Mouse (Mus musculus) CD4-positive, CD25-positive, alpha-beta regulatory T cell, adult 9 weeks (primary cell): Measurements from ENCODE around the gene Pms1. TPM values are rescaled to one million over a fixed set of nuclear protein-coding genes. Genes with fewer than 3 reads are reported as not detected.

Source experiments
- polyA plus RNA-seq: library from polyadenylated mRNA; unstranded; fragments of 100-300 nt; shearing (Covaris generic); gene quantifications from one replicate; pipeline ENCODE4 v1.2.1, GENCODE M21; 2017

Gene Pms1
- polyA plus RNA-seq = 35.8 TPM

DNA sequence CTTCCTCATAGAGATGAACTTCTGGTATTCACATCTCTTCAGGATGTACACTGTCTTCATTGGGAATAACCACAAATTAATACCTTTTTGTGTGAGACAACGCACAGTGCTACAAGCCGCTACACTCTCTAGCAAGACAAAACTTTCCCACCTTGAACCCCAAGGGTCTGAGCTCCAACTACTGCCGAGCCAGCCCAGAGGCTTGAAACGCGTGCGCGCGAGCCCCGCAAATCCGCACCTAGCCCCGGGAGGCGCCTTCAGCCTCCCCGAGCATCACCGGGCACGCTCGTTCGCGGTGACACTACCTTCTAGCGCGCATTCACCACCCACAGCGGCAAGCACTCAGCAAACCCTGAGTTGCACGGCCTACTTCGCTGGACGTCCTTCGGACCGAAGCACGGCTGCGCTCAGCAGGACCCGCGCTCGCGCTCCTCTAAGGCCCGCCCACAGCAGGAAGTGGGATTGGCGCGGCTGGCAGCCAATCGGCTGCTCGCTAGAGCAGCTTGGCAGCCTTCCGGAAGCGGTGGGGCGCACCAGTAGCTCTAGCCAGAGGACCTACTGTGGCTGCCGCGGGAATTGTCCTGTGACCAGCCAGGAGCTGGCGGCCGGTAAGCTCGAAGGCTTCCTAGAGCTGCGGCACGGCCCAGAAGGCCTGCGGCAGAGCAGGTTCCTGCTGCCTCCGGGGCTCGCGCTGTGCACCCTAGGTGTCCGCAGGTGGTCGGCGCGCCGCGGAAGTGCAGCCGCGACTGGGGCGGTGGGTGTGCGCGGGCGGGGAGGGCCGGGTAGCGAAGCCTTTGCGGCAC lies at the start of gene Pms1, which contains the start of the genes Ormdl1 and Gm28778:
Pms1 (minus strand) TSS at position 438 of the 803 bp plus-strand sequence.
Ormdl1 (plus strand) TSS at position 515 of the 803 bp plus-strand sequence.
Gm28778 (plus strand) TSS at position 531 of the 803 bp plus-strand sequence.

DNA sequence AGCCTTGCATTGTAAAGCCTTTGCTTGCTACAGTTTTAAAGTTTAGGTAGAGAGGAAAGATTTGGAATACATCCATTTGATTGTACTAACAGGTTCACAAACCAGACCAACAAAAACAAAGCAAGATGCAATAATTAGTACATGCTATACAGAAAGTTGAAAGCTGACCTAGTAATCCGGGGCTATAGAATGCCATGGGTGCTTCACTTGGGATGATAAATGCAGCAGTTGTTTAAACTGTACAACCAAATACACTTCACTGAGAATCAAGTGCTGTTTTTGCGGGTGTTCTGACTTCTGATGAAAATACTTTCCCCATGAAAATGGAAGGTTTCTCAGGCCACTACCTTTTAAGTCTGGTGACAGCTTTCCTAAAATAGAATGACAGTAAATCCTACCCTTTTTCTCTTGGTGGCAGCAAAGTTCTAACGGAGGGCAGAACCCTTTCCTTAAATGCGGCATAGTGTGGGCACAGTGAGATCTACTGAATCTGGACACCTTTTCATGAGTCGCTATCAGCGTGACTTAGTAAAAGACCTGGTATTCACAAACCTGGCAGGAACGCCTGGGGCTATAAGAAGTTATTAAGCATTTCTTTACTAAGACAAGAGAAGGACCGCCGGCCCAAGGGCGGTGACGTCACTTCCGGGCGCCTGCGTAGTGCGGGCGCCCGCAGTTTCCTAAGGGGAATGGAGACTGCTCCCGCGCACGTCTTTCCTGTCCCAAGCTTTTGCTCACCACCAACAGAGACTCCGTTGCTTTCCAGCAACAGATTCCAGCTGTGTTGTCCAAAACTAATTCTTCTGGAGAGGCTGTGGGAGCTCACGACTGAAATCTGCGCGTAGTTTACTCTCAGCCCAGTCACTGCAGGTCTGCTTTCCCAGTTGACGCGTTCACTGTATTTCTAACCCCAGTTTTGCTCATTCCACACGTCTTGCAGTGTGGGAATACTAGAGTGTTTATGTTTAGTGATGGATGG lies 16.5 kb upstream of the Pms1 start, which contains the start of gene Osgepl1:
Osgepl1 (plus strand) TSS at position 636 of the 979 bp plus-strand sequence.

DNA sequence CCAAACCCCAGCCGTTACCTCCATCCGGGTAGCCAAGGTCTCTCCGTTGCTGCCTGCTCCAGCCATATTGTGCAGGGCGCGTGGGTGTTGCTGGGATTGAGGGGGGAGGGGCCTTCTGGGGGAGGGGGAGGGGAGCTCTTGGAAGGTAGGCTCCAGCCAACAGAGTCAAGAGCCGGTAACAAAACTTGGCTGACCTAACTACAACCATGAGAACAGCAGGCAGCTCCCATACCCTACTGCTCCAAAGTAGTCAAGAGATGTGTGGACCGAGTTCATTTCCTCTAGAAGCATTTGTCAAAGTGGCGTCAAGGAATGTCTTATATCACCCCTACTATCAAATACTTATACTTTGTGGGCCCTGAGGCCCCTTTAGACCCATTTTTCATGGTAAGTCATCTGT lies 109.3 kb downstream of the Pms1 start, which contains the start of gene 1700019A02Rik:
1700019A02Rik (minus strand) TSS at position 101 of the 400 bp plus-strand sequence.

Other genes starting within 250 kb of the Pms1 start
- gene Mstn, start 235.4 kb downstream of the Pms1 start, polyA plus RNA-seq = 0.30 TPM
- gene 1700019A02Rik, start 109.4 kb downstream of the Pms1 start, polyA plus RNA-seq = not detected
- 85.1 TPM for gene Ormdl1, start 77 bp upstream of the Pms1 start, polyA plus RNA-seq
- gene Gm28778, start 93 bp upstream of the Pms1 start, polyA plus RNA-seq = not detected
- gene Osgepl1, start 16.6 kb upstream of the Pms1 start, polyA plus RNA-seq = 26.5 TPM
- not detected for gene Asdurf, start 55.6 kb upstream of the Pms1 start, polyA plus RNA-seq
- not detected for gene Gm28551, start 55.6 kb upstream of the Pms1 start, polyA plus RNA-seq
- 41.1 TPM for gene Asnsd1, start 55.7 kb upstream of the Pms1 start, polyA plus RNA-seq